Mouse (Mus musculus) natural killer cell, adult 2 months (primary cell): ENCODE measurements around the gene Pum2.

ENCODE experiments used
- DNase-seq, 2 experiments: peaks; one replicate each; pipeline ENCODE4 v3.0.0; 2022; ENCODE audit warnings: low spot score in 2 of 2

Gene Pum2

DNA sequence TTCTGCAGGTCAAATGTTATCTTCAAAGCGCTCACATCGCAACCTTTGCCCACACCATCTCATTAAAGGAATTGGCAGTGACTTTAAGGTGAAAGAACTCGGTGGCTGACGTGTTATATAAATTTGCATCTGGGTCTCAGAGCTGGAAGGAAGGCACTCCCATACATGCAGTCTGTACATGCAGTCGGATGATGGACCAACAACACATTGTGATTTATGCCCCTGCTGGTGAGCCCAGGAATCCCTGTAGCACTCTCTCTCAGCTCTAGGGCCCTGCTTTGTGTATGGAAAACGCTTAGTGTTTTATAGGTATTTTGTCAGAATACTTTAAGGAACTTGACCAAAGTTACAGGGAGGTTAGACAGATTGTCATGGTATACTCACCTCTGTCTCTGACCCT lies 86.6 kb downstream of the Pum2 start:
- DNase-seq: no peak

GRCm38 (mm10) chr12:8761058-8761457 lies 87.1 kb downstream of the Pum2 start:
- DNase-seq: no peak

DNA sequence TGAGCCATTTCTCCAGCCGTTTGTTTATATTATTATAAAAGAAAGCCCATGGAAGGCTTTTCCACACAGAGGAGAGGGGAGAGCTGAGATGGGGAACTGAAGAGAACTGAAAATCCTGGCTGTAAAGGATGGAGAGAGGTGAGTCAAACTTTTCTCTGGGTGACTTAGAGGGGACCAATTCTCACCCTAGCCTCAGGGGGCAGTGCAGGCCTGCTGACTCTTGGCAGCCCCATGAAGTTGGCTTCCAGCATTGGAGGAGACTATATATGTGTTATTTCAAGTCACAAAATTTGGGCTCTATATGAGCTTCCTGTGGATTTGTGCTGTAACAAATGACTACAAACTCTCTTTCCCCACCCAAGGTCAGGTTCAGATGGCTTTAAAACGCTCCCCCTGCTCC lies 88.7 kb downstream of the Pum2 start:
- DNase-seq: no peak

DNA sequence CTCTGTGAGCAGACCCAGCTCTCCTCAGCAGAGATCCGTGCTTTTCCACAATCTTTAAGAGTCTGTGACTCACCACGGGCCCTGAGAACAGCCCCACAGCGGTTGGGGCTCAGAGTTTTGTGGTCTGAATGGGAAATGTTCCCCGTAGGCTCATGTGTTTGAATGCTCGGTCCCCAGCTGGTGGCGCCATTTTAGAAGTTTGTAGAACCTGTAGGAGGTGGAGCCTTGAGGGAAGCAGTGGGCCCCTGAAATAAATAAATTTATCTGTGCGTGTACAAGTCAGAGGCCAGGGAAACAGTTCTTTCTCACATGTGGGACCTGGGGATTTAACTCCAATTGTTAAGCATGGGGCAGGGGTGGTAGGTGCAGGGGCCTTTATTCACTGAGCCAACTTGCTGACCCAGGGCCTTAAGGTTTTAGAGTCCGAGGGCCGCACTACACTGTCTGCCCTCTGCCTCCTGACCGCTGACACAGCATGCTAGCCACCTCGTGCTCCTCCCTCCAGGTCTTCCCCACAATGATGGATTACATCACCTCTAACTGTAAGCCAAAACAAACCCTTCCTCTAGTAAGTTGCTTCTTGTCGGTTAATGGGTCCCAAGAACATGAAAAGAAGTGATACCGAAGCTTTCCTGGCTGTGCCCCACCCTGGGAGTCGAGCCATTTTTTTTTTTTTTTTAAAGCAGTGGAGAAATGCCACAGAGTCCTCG lies 90.4 kb downstream of the Pum2 start:
- no peak for DNase-seq

- peak in 1 of 2 experiments; percentile 38 for DNase-seq
Observed at GRCm38 (mm10) chr12:8770946-8771843, 97.3 kb downstream of the Pum2 start, which contains the start of gene Sdc1. TSS of gene Sdc1 (plus strand) at chr12:8771323.

DNA sequence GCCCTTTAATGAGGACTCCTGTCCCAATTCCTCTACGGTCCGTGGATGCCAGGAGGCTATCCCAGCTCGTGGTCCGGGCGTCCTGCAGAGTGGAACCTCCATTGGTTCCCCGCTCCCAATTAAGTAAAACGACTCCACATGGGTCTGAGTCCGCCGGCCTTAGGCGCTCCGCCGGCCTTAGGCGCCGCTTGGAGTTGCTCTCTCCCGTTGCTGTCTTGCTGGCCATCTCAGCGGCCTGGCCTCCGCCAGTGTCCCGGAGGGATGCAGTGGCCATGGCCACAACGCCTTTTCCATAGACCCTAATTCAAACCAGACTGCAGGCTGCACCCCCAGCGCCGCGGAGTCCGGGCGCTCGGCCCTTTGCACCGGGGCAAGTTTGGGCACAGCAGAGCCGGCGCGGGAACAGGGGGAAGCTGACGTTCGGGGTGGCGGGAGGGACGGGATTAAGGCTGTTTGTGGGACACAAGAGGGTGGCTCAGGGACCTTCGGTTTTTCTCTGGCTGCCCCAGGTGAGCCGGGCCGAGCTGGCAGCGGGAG lies 98.0 kb downstream of the Pum2 start:
- no peak for DNase-seq

DNA sequence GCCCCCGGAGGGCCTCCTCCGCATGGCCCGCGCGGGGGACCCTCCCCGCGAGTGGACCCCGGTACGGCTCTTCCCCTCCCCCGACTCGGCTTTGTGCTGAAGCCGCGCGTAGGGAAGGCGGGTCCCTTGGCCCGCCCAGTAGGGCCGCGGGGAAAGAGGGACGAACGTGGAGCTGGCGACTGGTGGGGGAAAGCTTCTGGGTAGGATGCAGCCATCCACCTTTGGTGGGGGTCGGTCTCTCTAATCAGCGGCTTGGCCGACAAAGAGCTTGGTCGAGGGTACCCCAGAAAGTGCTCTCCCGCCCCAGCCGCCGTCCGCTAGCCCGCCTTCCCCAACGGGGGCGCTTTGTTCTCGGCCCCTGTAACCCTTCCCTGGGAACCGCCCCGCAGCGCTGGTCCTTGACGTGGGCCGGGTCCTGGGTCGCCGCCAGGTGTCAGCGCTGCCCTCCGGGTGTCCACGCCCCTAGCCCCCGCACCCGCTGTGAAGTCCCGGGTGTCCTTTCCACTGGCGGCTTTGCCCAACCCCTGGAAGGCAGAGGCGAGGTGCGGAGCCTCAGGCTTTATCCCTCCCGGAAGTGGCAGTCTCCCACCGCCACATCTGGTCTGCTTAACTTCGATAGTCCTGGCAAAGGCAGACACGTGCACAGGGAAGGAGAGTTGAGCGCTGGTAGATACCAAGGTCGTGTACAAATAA lies 98.7 kb downstream of the Pum2 start:
- DNase-seq: peak in 1 of 2 experiments; percentile 26

DNA sequence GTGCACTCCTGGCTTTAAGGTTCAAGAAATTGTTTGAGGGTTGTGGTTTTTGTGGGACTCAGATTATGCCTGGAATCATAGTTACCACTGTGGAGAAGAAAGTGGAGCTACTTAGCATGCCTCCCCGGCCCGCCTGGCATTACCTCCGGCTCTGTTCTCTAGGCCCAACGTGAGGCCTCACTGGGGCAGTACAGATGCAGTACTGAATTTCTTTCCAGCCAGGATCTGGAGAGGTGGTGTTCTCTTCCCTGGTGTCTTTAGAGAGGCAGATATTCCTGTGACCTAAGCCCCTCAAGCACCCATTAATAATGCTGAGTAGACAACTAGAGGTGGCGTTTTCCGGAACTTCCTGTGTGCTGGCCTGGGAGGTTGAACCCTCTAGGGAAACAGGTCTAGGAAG lies 99.4 kb downstream of the Pum2 start:
- DNase-seq: no peak

DNA sequence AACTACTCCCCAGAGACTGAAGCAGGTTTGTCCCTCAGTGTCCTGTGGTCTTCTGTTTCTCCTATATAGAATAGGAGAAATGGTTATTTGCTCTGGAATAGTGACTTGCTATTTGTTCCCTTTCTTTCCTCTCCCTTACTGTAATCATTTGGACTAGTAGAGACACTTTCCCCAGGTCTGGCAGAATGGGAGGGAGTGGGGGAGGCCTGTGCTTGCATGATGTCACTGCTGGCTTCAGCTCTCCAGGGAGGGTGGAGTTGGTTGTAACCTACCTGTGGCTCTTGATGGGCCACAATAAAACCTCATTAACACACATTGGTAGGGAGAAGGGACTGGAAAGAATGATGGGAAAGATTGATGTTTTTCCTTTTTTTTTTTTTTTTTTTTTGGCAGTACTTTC lies 100.2 kb downstream of the Pum2 start:
- DNase-seq: no peak

DNA sequence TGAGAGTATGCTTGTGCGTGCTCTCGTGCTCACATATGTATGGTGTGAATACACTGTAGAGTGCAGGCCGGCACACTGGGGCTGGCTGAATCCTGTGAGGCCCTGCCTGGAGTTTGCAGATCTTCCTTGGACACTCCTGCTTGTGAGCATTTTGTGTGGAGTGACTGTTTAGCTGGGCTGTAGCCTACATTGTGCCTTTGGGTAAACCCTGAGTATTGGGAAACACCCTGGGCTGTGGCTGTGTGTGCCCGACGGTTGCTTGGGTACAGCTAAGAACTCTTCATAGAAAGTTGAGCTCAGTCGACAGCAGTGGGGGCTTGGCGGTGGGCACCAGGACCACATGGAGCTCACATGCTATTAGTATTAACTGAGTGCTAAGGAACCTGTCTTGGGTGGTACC lies 102.3 kb downstream of the Pum2 start:
- no peak for DNase-seq

DNA sequence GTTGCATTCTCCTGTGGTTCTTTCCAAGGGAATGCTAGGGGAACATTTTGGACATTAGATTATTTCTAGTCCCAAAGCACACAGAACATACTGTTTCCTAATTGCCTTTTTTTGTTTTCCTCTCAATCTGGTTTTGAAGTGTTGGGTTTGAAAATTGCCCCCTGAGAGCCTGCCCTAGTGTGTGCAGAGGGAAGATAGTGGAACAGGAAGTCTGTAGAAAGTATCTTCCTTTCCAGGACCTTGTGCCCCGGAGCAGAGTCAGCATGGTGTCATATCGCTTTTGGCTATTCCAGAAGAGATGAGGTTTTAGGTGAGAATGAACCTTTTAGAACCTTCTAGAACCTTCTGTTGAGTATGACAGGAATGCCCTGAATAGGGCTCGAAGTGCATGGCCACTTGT lies 102.8 kb downstream of the Pum2 start:
- no peak for DNase-seq

GRCm38 (mm10) chr12:8778106-8778505 lies 104.2 kb downstream of the Pum2 start:
- no peak for DNase-seq

GRCm38 (mm10) chr12:8779851-8780250 lies 105.9 kb downstream of the Pum2 start:
- DNase-seq: no peak

DNA sequence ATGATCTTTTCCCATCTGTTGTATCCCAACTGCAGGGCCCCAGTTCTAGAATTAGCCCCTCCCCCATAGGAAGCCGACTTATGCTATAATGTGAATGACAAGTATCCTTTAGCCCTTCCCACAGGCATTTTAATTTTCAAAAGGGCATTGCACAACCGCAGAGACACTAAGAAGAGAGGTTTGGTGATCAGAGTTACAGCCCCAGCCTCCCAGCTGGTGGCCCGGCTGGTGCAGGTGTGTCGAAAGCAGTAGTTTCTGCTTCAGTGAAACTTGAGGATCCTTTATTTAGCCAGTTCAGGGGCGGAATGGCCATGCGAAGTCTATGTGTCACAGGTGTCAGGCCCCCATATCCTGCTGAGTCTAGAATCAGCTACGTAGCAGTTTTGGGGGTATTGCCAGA lies 107.2 kb downstream of the Pum2 start:
- no peak for DNase-seq

DNA sequence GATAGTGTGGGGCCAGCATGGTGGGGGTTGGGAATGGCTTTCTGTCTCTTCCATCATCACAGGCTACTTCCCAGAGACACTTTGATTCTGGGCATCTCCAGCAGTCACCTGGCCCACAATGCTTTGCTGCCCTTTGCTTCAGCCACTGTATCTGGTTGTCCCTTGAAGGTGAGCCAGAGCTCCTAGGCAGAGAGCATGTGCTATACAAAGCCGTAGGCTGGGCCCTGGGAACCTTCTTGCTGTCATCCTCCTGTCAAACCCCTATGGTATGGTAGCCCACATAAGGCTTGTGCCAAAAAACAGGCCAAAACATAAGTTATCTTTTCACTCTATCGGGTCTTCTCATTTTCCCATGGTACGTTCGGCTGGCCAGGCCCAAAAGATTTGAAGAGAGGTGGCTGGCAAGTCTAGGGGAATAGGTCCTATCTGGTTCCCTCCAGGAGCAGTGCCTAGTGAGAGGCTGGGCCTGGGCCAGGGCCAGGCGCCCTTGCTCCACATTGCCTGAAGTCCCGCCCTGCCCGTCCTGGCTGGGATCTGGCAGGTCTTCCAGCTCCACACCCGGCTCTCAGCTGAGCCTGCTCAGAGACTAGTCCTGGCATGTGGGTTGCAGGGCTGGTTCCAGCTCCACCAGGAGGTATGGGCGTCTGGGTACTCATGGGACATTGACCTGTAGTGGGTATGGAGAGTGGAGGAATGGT lies 107.9 kb downstream of the Pum2 start:
- no peak for DNase-seq

DNA sequence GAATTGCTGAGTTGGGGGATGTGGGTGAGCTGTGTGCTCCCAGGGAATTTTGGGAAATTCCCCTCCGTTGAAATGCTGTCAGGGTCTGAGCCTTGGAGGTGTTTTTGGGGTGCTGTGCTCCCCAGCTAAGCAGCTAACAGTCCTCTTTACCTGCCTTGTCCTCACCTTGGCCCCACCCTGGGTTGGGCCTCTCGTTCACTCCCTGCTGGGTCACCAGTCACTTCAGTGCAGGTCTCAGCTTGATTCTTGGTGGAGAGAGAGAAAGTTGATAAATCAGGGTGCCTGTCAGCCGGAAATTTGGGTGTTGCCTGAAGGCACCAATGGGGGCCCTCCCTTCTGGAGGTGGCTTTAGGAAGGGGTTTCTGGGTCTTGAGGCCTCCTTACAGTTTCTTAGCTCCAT lies 108.6 kb downstream of the Pum2 start:
- DNase-seq: no peak

GRCm38 (mm10) chr12:8784189-8784588 lies 110.3 kb downstream of the Pum2 start:
- no peak for DNase-seq

DNA sequence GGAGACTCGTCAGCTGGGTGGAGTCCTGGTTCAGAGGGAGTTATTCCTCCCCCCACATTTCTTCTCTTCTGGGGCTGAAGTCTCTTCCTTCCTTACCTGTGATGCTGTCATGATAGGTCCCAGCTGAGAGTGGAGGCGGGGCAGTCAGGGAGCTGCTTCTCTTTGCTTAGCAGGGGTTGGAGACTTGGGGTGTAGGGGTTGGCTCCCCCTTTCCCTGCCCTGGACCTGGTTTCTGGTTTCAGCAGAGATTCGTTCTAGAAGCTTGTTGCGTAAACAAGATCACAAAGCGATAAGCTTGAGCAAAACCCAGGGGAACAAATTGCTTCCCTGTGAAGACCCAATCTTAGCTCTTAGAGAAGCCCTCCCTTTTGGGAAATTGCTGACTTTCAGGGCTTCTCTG lies 112.5 kb downstream of the Pum2 start:
- DNase-seq: no peak

GRCm38 (mm10) chr12:8786984-8787730 lies 113.2 kb downstream of the Pum2 start:
- DNase-seq: no peak

- no peak for DNase-seq
Observed at GRCm38 (mm10) chr12:8788469-8788868, 114.5 kb downstream of the Pum2 start.

- no peak for DNase-seq
Observed at GRCm38 (mm10) chr12:8790615-8791014, 116.7 kb downstream of the Pum2 start.
